Mouse (Mus musculus) brain, adult 2 months (tissue): ENCODE results near the gene Zp2.

Experiments used
- DNase-seq: peaks from one replicate; pipeline ENCODE4 v3.0.0; 2011; ENCODE audit warnings: low read depth, low spot score

Zp2 gene

DNA sequence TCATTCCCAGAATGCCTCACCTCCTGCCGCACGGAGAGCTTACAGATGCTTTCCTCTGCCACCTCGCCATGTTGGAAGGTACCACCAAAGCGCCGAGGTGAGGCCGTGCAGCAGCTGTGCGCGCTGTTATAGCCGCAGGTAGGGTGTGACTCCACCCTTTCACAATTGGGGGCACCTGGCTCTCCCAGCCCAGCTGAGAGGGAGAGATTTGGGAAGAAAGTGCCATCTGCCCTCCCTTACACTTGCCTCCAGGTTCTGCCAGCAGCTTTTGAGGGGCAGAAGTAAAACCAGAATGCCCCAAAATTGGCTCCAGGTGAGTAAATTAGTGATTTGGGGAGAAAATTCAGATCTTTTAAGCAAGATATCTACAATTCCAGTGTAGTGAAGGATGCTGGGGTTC is at the start of gene Zp2:
TSS of gene Zp2 (minus strand) at position 101 of the 400 bp plus-strand sequence.
- no peak for DNase-seq

GRCm38 (mm10) chr7:120192816-120193215 is 47.7 kb upstream of the Zp2 start:
- no peak for DNase-seq

DNA sequence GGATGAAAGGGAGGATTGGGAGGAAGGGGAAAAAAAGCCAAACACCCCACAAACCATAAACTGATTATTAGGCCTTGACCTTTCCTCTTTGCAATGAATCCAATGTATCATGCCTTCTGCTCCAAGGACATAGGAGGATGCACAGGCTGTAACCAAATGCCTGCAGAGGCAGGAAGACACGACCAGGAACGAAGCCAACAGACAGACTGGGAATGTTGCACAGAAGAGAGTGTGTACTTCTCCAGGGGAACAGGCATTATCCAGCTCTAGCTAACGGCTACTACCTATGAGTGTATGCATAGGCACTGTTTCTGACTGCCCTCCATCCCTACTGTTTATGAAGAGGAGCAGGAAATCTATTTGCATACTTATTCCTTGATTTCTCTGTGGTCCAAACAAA is 47.1 kb upstream of the Zp2 start:
- peak; percentile 75 for DNase-seq

GRCm38 (mm10) chr7:120190150-120190665 is 45.1 kb upstream of the Zp2 start:
- peak; percentile 49 for DNase-seq

DNA sequence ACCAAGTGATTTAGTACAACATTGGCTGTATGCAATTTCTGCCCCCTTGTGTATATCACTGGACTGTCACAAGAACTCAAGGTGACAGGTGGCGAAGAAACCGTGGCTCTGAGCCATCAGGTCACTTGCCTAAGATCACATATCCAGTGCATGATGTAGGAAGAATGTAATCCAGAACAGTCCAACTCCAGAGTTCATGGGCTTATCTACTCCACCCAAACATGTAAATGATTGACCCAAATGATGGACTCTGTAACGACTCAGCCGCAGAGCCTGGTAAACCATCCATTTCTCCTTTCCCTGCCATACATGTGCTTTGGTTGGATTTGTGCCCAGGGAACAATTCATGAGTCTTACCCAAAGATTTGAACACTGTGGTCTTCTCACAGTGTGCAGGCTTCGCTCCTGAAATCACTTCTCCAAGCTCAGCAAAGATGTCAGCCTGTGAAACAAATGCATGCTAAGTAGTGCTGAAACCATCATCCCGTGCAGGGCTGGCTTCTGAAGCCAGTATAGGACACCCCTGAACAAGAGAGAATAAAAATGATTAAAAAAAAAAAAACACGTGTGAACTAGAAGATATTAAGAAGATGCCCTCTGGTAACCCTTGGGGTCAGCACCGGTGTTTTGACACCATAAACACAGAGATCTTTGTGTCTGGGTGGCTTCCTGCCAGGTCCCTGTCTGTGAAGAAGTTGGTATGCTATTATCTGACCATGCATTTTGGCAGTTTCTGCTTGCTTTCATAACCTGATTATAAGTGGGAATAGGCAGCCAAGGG is 44.5 kb upstream of the Zp2 start:
- DNase-seq: no peak

GRCm38 (mm10) chr7:120188946-120189345 is 43.9 kb upstream of the Zp2 start:
- no peak for DNase-seq

GRCm38 (mm10) chr7:120182891-120183290 is 37.8 kb upstream of the Zp2 start:
- DNase-seq: no peak

GRCm38 (mm10) chr7:120181401-120182230 is 36.5 kb upstream of the Zp2 start:
- DNase-seq: peak; percentile 19

- peak; percentile 56 for DNase-seq
Observed at GRCm38 (mm10) chr7:120180547-120180946, 35.5 kb upstream of the Zp2 start.

DNA sequence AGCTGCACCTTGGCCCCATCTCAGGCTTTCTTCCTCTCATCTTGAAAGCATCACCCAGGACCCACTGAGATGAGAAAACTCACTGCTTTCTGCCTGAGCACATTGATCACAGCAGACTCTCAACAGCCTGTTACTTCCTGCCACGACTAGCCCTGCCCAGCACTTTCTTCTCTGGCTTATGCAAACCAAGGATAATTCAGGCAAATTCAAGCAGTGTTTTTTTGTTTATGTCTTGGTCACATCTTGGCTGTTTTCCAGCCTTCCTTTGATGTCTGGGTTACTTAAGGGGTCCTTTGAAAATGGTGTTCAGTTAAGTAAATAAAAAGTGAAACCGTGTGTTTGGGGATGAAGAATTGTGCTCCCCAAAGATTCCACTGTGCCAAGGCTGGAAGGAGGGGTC is 33.8 kb upstream of the Zp2 start:
- no peak for DNase-seq

- DNase-seq: no peak
Observed at GRCm38 (mm10) chr7:120177611-120178010, 32.5 kb upstream of the Zp2 start.

DNA sequence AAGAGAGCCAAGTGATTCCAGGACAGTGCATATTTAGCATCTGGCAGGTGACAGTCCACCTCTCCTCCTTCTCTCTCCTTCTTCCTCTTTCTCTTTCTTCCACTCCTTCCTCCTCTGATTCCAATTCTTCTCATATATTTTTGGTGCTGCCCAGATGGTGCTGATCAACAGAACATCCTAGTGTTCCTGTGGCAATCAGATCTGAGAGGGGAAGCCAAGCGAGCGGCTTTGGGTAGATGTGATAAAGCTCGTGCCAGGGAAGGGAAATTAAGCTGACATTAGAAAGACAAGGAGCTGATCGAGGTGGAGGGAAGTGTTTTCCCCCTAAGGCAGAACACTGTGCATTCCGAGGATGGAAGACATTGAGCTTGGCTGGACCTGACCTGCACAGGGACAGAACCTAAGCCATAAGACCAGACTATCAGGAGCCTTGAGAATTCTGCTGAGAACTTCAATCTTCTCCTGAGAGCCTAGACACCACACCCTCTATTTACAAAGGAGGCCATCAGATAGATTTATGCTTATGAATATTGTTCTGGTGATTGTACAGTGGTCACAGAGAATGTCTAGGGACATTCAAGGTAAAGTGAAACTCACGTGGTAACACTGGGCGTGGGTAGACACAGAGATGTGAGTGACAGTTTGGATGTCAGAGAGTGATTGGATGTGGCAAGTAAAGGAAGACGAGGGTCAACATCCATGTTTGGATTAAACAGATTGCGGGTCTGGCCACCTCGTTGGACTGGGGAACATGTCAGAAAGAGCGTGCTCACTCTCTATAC is 29.8 kb upstream of the Zp2 start:
- peak; percentile 62 for DNase-seq

DNA sequence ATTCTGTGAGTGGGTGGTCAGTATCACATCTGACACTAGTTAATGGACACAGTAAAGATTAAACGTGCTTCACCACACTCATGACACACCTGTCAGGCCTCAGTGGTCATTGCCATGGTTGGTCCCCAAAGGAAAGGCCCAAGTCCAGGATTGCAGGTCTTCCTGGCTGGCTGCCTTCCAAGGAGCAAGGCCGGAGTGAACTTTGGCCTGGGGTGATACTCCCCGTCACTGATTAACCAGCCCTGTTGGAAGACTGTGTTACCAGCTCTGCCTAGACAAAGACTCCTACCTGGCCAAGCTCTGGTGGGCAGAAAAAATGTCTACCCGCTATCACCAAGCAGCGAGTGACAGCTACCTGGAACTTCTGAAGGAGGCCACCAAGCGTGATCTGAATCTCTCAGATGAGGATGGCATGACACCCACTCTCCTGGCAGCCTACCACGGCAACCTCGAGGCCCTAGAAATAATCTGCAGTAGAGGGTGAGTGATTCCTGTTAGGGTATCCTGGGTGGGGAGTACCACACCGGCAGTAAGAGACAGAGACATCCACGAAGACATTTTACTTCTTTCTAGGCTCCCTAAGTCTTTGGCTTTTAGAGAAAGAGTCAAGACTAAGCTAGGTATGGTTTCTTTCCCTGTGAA is 28.6 kb upstream of the Zp2 start, which contains the start of gene Anks4b:
TSS of gene Anks4b (plus strand) at position 256 of the 642 bp plus-strand sequence.
- no peak for DNase-seq

DNA sequence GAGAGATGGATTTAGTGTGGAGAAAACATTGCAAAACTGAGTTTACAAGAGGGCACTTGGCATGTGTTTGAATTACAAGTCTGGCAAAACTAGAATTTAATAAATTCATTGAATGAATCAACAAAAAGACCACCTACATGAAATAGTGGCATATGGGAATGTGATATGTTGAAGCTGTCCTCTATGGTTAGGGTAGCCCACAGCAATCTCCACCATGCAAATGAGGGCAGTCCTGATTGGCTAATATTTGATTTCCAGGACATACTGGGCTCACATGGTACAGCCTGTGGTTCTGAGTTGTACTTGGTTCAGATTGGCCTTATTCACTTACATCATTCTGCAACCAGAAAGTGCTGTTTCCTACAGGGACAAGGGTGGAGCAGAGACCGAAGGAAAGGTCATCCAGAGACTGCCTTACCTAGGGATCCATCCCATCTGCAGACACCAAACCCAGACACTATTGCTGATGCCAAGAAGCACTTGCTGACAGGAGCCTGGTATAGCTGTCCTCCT is 27.2 kb upstream of the Zp2 start:
- no peak for DNase-seq

DNA sequence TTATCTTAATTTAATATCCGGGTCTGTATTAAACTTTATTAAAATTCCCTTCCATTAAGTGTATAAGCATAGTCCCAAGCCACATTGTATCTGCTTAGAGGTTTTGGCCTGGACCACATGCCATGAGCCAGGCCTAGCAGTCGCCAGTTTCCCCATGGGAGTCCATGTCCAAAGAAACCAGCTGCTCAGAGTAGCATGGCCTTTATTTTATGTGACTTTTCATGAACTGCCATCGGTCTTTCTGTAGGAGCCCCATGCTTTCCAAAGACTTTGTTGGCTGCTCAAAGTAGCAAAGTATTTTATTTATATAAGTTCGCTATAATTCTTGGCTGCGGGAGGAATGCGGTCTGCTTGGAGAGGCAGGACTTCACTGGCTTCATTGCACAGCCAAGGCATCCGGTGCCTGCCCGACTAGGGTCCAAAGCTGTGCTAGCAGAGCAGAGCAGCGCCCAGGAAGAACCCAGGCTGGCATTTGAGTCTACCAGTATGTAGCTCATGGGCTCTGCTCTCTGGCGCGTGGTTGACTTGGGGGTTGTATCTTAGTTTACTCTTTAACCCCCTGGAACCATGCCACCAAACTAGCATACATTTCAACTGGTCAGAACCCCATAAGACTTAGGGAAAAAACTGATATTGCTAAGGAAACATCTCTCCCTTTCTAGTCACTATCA is 18.6 kb upstream of the Zp2 start:
- DNase-seq: no peak

DNA sequence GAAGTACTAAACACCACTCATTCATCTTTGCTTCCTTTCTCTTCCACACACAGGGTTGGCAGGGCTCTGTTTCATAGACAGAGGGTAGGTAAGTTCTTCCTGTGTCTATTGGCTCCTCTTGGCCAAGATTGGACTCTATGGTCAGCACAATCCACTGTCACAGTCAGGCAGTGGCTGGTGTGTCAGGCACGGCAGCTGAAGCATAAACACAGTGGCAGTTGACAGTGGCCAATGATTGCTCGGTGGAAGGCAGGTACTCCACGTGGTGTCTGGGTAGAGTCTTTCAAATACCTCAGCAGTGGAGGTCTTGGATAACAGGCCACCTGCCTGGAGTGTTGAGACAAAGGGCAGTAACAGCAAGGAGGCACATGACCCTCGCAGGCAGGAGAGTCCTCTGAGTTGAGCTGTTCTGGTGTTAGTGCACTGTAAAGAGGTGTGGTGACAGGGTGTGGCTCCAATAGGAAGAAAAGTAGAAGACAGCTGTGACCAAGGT is 13.1 kb upstream of the Zp2 start:
- DNase-seq: no peak

- DNase-seq: peak; percentile 21
Observed at GRCm38 (mm10) chr7:120157575-120158061, 12.5 kb upstream of the Zp2 start.

DNA sequence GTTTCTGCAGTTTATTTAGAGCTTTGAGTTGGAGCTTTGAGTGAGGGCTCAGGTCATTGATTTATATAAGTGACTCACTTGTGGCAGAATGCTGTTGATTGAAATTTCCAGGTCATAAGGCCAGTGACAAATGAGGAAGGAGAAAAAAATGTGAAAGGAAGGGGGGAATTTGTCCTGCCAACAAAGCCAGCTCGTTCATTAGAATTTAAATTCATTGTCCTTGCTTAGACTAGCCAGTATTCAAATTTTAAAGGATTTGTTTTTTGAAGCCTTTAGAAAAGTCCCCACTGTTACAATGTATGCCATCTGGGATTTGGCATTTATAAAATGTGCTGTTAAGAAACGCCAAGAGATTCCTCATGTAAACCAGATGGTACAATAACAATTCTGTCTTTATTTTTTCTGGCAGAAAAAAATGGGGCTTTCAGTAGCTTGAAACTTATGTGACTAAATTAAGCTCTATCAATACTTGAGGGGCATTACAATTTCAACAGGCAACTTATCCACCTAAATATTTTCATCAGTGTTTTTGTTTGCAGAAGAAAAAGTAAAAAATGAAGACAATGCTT is 11.8 kb upstream of the Zp2 start:
- DNase-seq: peak; percentile 89

DNA sequence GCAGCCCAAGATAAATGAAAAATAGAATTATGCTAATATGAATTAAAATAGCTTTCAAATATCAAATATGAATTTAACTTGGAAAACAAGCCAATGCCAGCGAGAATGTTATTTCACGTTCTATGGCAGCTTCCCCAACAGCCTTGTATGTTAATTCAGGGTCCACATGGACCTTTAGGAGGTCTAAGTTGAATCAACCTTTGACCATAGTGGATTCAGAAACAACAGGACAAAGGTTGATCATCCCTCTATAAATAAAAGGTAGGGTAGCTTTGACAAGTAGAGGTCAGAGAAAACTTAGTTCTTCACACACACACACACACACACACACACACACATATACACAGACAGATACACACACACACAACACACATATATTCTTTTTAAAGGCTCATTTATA is 5.8 kb upstream of the Zp2 start:
- no peak for DNase-seq

DNA sequence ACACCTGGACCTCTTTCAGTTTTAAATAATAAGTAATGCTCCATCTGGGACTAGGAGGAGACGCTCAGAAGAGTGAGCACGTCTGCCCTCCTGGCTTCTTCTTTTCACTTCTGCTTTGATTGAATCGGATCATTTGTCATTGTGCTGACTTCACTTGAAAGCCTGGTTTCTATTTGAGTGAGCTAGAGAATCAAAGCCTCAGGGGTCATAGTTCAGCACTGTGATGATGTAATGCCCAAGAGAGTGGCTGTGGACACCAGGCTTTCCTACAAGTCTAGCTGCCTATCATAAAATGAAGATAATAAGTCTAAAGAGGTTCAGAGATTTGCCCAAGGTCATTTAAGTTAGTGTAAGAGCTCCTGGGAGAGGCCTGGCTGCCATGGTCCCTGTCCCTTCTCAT is 5.2 kb upstream of the Zp2 start:
- DNase-seq: peak; percentile 22
